Mouse (Mus musculus) layer of hippocampus, adult 18-20 months (tissue): ENCODE measurements around the gene Runx1. TPM values are rescaled to one million over a fixed set of nuclear protein-coding genes. Genes with fewer than 3 reads are reported as not detected.

Experiments used
- DNase-seq, 2 experiments: peaks; one replicate each; pipeline ENCODE4 v3.0.0; 2022; ENCODE audit warnings: low spot score in 2 of 2
- total RNA-seq, 2 experiments: library from RNA; stranded (reverse); gene quantifications; 2 replicates each; pipeline ENCODE4 v1.2.3; 2021

The Runx1 gene
- total RNA-seq, 2 experiments from 2014 or later = 1.3 to 2.1 TPM

- no peak for DNase-seq
Observed at GRCm38 (mm10) chr16:92827663-92828307, 1.8 kb upstream of the Runx1 start.

DNA sequence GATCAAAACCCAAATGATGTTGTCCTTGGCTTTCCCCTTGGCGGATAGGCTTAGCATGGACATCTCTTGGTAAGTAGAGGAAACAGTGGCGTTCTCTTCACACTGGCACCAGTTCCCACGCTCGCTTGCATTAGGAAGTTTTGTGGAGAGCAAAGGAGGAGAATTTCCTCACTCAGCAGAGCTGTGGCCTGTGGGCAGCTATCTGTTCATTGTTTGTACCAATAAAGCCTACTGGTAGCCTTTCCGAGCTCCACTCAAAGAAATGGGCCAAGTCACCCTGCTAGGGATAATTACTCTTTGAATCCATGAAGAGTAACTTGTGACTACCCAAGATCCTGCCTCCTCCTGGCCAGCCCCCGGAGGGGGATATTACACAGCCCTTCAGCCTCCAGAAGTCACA, 734 bp upstream of the Runx1 start:
- DNase-seq = no peak

GRCm38 (mm10) chr16:92825204-92825843, 625 bp downstream of the Runx1 start:
- DNase-seq = no peak

DNA sequence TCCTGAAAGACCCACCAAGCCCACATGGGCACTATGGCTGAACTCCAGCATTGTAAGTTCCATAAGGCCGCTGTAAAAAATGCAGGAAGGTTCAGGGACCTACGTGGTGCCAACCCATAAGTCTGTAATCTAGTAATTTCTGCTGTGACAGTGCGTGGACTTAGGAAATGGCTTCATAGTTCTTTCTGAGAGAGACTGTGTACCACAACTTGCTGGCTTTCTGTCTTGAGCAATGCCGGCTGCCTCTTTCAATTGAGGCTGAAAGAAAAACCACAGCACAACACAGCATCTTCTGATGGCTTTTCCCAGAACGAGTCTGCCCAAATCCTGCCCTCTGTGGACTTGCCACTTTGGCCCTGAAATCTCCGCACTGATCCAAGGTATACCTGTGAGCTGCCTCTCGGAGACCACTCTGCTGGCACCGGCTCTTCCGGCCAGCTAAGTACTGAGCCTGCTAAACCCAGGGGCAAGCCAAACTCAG, 1.2 kb downstream of the Runx1 start:
- no peak for DNase-seq

GRCm38 (mm10) chr16:92824003-92824722, 1.8 kb downstream of the Runx1 start:
- DNase-seq = no peak

GRCm38 (mm10) chr16:92823381-92823862, 2.5 kb downstream of the Runx1 start:
- no peak for DNase-seq

GRCm38 (mm10) chr16:92822676-92823075, 3.3 kb downstream of the Runx1 start:
- no peak for DNase-seq

GRCm38 (mm10) chr16:92821938-92822629, 3.9 kb downstream of the Runx1 start:
- DNase-seq = no peak

DNA sequence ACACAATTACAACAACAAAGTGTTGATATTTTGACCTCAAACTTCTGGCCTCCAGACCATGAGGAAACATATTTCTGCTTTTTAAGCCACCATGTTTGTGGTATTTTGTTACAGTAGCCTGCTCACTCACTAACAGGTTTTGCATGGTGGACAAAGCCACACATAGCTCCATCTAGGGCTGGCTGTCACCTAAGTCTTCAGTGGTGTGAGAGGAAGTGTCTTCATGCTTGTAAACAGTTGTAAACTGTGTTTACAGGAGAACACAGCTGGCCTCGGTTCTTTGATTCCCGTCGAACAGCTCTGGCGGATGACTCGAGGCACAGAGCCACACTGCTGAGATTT, 4.4 kb downstream of the Runx1 start:
- no peak for DNase-seq

- DNase-seq = no peak
Observed at GRCm38 (mm10) chr16:92820451-92820850, 5.5 kb downstream of the Runx1 start.

DNA sequence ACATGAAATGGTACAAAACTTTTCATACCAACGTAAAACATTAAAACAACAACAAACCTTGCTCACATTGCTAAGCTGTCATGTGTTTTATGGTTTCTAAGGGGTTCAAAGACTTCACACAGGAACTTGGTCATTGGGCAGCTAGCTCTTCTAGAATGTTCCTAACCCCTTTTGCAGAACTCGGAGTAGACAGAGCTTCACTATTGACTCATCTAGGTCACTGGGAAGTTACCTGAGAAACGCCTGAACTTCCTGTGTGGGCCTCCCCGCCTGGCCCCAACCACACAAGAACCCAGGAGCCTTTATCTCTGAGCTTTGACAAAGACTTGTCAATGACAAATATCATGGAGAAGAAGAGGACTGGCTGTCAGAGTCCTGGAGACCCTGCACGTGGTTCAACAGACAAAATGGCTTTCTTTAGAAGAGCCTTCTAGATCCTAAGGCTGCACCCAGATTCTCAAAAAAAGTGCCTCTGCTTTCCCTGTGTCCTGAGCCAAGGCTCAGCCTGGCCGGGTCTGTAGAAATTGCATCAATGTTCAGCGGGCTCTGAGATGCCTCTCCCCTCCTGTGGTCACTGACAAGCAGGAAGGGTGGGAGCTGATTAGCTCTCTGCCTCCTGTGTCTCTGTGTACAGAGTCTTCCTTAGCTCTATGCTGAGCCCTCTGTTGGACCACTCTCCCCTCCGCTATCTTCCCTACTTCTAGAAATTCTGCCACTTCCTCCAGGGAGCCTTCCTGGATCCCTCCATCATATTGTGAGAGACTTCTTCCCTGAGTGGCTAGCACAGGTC, 7.3 kb downstream of the Runx1 start:
- DNase-seq = no peak

DNA sequence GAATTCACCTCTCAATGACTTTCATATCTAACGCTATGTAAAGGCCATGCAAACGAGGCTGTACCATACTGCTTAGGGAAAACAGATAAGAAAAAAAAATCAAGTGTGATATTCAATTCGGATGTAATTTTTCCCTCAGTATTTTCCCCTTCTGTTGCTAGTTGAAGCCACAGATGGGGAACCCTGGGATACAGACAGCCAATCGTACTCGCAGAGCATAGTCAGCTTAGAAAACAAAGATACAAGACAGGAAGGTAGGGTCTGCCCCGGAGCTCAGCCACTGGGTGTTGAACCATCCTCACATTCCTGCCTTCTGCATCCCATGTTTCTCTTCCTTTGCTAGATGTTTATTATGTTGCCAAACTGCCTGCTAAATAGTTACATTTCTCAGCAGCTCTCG, 9.9 kb downstream of the Runx1 start:
- DNase-seq = no peak

DNA sequence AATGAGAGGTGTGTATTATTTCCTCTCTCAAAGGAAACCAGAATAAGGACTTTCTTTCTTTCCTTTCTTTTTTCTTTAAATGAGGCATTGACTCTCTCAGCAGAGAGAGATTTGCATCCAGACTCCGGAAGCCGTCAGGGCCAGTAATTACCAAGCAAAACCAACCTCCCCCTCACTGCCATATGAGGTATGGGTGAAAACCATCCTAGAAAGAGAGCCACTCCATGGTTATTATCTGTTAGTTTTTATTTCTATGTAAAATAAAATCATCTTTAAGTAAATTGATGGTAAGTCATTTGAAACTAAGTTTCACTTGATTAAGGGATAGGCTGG, 10.8 kb downstream of the Runx1 start:
- DNase-seq = no peak

- no peak for DNase-seq
Observed at GRCm38 (mm10) chr16:92814366-92815194, 11.4 kb downstream of the Runx1 start.

- no peak for DNase-seq
Observed at GRCm38 (mm10) chr16:92812405-92812804, 13.5 kb downstream of the Runx1 start.

DNA sequence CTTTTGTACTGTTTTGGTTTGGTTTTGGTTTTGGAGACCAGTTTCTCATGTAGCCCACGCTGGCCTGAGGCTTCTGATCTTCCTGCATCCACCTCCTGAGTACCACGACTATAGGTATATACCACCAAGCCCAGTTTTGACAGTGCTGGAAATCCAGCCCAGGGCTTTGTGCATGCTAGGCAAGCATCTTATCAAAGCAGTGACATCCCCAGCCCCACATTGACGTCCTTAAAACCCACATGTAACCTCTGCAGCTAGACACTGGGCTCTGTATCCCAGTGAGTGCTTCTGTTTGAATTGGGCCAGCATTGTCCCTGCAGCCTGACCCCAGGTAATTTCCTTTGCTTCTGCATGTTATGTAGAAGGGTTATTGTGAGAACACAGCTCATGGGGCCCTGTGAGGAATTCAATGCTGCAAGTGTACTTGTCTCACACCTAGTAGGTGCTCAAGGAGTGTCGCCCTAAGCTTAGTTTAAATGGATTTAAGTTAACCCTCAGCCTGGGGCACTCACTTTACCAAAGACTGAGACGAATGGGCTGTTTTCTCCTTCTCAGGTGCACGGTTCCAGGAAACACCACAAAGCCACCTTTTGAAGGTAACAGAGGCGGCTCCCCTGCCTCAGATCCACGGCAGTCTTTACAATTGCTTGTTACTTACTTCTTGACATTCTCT, 15.2 kb downstream of the Runx1 start:
- DNase-seq = no peak

DNA sequence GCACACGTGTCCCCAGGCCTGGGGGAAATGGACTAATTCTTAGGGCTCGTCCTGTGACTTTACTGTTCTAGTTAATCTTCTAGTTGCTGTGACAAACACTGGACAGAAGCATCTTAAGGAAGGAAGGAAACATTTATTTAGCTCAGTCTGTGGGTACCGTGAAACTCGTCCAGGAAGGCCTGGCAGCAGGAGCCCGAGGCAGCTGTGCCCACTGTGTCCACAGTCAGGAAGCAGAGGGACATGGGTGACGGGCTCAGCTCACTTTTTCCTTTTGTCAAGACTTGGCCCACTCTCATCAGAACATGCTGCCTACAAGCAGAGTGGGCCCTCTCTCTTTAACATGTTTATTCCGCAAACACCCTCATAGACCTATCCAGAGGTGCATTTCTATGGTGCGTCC, 18.2 kb downstream of the Runx1 start:
- no peak for DNase-seq

- no peak for DNase-seq
Observed at GRCm38 (mm10) chr16:92803076-92803580, 22.8 kb downstream of the Runx1 start.

GRCm38 (mm10) chr16:92801567-92801966, 24.4 kb downstream of the Runx1 start:
- no peak for DNase-seq
